Mouse (Mus musculus): ENCODE data around the gene Mtif3.

DNA sequence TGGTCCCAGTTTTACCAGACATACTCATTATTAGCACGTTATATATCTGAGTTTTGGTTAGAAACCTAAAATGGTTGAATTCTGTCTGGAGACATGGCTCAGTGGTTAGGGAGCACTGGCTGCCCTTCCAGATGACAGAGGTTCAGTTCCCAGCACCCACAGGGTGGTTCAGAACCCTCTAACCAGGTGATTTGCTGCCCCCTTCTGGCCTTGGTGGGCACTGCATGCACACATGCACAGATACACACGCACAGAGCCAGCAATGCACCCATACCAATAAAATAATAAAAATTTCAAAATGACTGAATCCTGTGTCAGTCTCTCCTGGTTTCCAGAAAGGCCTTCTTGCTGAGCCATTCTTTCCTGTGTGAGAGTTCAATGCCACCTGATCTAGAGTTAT lies 19.0 kb downstream of the Mtif3 start:
- TF ChIP-seq CTCF (IDR thresholded peaks at IDR 0.05; ENCODE audit: insufficient read depth, low read depth, low read length) (no peak; the same call in 1 of the 2 replicates), POLR2A (IDR thresholded peaks at IDR 0.05; ENCODE audit: insufficient read depth, low read depth, low read length) (no peak)
